Mouse (Mus musculus) urinary bladder, postnatal 36 days (tissue): ENCODE results near the gene Lrrc49.

ENCODE experiments used
- DNase-seq, 2 experiments: peaks; one replicate each; pipeline ENCODE4 v3.0.0; 2022; ENCODE audit warnings: low spot score in 2 of 2, mixed read lengths in 1 of 2

The Lrrc49 gene

DNA sequence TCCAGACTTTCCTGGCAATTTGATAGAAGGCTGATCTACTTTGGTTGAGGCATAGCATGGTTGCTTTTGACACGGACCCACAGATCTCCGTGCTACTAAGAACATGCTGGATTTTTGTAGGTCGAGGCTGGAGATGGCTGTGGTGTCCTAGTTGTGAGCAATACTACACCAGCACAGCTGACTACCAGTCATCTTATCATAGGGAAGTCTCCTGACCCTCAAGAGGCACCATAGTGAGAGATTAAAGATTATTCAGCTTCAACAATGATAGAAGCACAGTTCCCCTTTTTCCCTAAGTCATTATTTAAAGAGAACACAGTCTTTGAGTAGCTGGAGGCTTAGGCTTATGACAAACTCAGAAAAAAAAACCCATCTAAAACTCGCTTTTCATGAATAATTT lies 87.7 kb downstream of the Lrrc49 start:
- no peak for DNase-seq

DNA sequence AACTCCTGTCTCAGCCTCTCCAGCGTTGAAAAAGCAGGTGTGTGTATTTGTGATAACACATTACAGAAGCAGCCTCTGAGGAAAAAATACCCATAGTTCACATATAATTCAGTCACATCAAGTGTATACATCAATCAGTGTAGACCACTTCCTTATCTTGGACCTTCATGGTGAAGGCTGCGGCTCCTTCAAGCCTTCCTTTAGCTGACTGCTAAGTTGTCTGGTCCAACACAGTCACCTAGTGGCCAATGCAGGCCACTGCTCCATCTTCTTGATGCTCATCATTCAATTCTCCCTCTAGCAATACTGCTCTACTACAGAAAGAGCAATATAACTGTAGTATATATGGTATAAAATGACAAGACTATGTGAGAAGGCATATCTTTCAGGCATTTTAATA lies 88.5 kb downstream of the Lrrc49 start:
- peak in 1 of 2 experiments; percentile 13 for DNase-seq

DNA sequence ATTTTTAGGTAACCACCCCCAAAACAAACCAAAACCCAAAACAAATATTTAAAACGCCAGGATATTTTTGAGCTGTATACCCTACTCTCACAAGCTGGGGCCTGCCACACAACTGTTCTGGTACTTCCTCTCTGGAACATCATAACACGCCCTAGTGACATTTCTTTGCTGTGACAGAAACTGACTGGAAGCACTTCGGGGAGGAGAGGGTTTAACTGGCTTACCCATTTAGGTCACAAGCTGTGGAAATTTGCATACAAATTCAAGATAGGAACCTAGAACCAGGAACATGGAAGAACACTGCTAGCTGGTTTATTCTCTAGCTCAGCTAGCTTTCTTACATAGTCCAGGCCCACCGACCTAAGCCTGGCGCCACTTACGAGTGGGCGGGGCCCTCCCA lies 92.6 kb downstream of the Lrrc49 start:
- DNase-seq, result no peak

DNA sequence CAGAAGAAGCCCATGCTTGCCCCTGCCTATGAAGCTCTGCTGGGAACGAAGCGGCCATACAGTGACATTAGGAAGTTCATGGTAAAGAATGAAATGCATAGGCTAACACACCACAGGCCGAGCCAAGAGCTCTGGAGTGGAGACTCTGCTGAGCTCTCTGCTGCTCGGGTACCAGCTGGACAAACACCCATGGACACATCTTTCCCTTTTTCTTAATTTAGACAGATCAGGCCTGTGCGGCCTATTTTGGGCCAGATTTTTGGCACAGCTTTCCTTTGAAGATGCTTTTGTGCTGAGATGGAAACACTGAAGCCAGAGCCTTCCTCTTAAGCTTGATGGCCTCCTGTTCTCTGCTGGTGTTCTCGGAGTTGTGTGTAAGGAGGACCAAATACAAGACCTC lies 95.0 kb downstream of the Lrrc49 start:
- no peak for DNase-seq

DNA sequence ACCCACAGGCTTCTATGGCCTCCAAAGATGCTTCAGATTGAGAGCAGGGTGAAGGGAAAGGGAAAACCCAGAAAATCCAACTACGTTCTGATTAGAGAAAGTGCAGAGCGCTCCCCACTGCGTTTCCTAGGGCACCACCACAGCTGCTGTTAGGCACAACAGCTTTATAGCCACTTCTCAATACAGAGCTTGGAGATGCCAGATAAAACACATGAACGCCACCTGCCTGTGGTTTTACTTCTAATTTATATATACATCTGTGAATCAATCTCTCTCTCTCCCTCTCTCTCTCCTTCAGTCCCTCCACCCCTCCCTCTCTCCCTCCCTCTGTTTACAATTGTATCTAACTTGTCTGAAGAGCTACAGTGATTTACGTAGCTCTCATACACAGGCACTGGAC lies 95.6 kb downstream of the Lrrc49 start:
- DNase-seq, result no peak

DNA sequence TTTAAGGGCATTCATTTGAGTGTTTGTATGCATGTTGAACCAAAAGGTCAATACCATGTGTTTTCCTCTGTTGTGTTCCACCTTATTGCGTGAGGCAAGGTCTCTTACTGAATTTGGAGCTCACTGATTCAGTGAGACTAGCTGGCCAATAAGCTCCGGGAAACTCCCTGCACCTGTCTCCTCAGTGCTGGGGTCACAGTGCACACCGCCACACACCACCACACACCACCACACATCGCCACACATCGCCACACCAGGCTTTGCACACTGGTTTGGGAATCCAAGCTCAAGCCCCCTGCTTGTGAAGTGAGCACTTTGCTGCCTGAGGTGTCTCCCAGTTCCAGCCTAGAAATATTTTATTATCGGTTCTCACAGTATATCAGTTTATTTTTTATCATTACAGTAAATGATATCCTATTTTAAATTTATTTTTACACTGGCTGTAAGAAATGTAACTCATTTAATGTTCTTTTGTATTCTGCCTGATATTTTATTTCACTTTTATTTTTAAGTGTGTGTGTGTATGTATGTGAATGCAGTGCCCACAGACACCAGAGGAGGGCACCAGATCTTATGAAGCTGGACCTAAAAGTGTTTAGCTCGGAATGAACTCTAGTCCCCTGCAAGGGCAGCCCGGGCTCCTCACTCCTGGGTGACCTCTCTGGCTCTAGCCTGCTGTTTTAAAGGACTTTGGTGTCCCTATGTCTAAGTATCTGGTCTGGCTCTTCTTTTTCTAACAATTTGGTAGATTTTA lies 96.9 kb downstream of the Lrrc49 start:
- DNase-seq, result no peak

DNA sequence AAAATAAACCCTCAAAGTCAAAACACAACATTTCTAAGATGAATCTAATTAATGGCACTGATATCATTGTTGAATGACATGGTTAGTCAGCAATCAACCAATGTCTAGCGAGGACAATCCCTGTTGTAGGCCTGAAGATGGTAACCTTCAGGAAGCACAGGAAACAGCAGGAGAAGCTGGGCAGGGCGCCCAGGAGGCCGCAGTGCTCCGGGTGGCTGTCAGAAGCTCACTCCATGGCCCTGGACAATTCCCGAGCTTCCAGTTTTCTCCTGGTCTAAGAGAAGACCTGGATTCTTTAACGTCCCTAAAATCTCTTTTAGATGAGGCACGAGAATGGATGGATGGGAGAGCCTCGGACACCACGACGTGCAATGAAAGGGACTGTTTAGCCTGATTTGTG lies 99.0 kb downstream of the Lrrc49 start:
- DNase-seq, result no peak

DNA sequence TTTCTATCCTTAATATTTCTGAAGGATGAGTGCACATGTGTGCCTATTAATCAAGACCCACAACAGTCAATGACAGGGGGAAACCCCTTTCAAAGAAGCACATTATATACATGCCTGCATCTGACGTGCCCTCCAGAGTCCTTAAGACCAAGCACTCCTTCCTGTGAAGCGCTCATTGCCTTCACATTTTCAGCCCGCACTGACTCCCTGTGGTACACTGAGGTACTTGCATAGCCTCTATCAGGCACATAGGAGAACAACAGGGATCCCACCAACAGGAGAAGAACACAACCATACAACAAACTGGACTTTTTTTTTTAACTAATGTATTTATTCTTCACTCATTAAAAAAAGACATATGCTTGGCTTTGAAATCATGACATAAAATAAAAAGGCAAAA lies 101.0 kb downstream of the Lrrc49 start:
- no peak for DNase-seq

DNA sequence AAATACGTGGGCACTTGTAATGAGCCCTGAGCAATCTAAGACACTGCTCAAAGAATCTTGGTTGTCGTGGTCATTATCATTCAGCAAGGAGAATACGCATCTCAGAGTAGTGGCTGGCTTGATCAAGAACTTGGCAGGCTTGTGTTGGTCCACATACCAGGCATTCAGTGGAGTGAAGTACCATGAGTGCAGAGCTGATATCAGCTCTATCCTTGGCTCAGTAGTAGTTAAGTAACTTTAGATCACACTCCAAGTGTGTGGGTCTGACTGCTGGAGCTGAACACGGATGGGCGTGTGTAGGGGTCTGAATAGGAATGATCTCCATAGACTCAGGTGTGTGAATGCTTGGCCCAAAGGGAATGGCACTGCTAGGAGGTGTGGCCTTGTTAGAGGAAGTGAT lies 102.8 kb downstream of the Lrrc49 start:
- DNase-seq, result no peak

DNA sequence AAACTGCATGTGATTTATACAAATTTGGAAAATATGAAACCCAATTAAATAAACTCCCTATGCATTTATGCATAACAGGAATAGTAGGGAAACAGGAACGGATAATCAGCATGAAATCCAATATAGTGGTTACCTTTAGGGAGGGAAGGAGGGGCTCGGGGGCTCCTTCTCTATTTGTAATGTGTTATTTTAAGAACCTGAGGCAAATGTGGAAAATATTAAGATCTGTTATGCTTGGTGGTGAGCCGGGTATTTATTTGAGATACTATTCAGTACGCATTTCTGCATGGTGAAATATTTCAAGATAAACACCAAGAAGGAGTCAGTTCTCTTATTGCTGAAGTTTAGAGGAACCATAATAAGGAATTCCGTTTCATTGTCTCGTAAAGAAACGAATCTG lies 105.4 kb downstream of the Lrrc49 start:
- DNase-seq, result no peak

DNA sequence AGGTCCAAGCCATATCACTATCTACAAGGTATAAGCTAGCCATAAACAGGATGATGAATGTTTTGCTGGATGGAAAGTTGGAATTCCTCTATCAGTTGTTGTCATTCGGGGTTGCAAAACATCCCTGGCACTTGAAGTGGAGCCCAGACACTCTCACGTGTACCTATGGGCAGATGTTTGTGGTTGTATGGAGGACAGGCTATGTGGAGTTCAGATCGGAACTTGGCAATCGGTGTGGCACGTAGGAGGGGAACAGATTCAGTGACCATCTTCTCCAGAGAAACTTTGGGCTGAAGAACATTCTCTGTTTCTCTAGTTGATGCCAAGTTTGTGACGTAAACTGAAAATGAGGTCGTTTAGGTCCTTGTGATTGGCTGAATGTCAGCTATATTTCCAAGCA lies 114.9 kb downstream of the Lrrc49 start:
- DNase-seq, result no peak

DNA sequence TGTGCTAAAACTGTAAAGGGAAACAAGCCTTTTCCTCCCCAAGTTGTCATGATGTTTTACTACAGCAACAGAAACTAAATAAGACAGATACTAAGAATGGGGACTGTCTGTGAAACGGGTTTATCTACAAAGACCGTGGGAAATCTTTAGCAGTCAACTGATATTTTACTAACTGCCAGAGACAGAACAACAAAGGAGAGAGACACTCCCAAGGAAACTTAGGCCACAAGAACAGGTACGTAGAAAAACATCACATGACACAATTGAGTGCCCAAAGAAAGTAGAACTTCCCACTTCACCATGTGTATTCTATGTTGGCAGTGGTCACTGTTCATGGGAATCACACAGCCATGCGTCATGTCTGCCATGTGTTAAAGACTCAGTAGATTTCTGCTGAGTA lies 116.2 kb downstream of the Lrrc49 start:
- DNase-seq, result no peak

DNA sequence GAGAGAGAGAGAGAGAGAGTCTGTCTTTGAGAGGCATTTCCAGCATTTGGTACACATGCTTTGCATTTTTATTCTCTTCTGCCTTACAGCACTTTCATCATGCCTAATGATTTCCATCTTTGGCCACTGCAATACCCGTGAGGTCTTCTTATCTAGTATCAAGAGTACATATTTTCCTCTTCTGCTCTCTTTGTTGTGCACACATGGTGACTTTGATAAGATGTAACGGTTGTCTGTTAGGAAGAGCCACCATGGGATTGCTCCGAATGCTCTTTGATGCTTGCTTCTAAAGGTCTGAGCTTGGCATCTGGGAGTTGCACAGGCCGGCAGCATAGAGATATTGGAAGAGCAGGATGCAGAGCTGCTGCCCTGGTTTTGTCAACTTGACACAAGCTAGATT lies 116.9 kb downstream of the Lrrc49 start:
- DNase-seq, result no peak

DNA sequence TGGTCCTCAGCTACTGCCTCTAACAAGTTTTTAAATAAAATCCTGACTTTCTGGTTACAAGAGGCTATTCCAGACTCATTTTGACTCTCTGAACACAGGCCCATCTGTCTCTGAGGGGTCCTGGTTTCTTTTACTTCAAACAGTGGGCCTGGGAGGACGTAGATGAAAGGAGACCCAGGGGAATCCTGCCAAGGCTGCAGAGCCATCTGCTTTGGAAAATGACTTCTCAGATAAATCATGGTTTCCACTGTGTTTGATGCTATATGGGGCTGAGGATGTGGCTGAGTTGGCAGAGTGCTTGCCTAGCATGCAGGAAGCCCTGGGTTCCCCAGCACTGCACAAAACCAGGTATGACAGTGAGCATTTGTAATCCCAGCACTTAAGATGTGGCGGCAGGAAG lies 118.6 kb downstream of the Lrrc49 start:
- DNase-seq, result no peak

DNA sequence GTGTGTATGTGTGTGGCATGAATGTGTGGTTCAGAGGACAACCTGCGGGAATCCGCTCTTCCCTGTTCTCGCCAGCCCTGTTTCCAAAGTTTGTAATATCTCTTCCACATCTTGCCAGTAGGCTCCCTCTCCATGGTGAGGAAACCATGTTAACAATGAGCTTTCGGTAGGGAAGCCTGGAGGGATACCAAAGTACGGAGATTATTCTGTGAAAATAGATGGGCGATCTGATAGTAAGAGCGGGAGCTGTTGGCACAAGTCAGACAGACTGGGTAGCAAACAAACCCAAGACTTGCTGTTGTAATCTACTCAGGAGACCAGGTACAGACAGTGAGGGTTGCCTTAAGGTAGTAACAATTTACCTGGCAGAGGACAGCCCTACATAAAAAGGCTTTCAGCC lies 124.1 kb downstream of the Lrrc49 start:
- no peak for DNase-seq

DNA sequence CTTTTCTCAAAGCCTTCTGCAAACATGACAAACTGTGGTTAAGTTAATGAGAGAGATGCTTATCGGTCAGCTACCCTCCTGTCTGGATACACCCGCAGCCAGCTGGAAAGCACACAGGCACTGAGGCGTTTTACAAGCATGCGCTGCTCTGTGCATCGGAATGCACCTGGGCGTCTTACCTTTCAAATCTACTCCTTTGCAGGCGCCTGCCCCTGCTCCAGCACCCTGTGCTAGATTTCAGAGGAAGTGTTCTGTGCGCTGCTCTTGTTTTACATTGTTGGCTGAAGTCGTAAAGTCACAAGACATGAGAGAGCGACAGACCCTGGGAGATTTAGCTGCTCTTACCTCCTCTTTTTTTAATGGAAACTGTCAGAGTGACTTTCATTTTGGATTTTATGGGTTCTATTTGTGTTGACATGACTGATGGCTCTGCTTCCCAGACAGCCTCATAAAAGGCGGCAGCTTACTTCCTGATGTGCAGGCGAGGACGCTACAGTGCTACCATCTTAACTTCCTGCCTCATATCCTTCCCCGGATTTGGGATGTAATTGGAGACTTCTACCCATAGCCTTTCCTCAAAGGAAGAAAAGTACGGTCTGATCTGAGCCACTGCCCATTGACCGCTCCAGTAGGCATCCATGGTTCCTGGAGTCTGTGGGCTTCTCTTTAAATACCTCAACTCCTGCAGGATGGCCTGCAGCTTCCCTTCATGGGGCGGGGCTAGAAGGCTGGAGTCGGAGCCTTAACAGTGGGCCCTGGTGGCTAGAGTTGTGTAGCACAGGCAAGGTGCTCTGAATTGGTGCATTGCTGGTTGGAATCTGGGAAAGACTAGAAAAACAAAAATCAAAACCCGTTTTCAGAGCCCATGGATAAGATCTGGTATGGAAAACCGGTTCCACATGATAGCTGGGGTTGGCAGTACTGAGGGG lies 125.3 kb downstream of the Lrrc49 start:
- DNase-seq, result no peak

DNA sequence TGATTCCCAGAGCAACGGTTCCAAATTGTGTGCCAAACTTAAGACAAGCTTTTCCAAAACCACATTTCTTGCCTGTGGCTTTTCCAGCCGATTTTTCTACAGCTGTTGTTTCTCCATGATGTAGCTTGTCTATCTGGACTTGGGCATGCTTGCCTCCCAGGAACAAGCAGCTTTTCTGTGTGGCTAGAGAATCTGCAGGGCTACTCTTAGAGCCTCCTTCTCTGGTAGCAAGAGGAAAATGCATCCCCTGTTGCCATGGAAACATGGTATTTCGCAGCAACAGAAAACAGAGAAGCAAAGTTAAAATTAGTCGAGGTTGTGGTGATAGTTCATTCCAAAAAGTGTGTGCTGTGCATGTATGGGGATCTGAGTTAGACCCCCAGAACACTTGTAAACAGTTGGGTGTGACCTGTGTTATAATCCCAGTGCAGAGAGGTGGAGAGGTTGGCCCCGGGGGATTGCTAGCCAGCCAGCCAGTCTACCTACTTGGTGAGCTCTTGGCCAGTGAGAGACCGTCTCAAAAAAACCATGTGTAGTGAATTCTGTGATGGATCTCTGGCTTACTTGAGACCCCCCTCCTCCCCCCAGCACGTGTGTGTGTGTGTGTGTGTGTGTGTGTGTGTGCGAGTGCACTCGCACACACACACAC lies 126.2 kb downstream of the Lrrc49 start:
- no peak for DNase-seq

DNA sequence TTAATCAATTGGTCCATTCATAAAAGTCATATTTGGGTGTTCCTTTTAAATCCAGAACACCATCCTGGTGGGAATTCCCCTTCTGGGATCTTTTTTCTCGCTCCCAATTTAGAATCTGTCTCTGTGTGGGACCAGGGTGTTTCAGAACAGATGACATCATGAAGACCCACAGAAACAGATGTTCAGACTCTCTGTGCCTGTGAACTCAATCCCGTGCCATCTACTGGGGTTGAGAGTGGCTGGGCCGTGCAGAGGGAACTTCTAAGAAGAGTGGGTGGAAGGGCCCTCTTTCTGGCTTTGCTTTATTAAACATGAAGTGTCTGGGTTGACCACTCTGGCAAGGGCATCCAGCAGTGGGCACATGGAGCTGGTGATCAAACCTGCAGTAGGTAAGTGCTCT lies 129.5 kb downstream of the Lrrc49 start:
- DNase-seq, result no peak

DNA sequence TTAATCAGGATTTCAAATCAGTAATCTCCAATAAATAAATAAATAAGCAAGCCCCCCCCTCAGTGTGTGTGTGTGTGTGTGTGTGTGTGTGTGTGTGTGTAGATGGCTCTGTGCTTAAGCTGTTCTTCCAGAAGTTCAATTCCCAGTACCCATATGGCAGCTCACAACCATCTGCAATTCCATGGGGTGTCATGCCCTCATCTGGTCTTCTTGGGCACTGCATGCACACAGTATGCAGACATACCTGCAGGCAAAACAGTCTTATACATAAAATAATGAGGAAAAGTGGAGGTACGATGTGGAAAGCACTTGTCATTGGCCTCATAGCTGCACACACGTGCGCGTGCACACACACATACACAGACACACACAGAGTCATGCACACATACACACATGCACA lies 136.7 kb downstream of the Lrrc49 start:
- DNase-seq, result no peak

DNA sequence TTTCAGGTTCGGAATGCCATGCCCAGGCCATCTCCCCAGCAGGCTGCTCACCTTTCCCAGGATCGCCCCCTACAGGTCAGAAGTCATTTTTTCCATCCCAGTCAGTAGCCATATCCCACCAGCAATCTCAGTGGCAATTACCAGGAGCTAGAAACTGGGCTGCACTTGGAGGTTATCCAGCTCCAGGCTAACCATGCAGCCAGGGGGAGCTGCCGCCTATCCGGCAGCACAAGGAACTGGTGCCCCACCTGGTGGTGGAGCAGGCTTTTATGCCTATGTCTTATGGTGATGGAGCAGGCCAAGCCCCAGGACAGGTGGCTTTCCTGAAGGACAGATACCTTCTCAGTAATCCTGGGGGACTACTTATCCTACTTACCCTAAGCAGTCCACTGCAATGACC lies 139.8 kb downstream of the Lrrc49 start:
- peak; percentile 52 to 58 for DNase-seq

DNA sequence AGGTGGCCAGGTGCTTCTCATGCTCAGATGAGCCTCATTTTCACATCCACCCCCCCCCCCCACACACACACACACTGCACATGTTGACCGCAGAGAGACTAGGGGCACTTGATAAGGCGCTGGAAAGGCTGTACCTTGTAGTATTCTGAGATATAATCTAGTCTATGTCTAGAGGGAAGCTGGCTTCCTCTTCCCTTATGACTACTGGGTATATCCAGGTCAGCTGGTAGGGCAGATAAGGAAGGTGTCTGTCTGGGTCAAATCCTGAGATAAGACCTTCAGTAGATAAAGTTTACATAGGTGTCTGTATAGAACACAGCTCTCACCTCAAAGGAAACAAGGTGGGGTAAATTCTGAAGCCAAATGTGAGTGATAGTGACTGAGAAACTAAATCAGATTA lies 141.8 kb downstream of the Lrrc49 start:
- DNase-seq, result no peak

DNA sequence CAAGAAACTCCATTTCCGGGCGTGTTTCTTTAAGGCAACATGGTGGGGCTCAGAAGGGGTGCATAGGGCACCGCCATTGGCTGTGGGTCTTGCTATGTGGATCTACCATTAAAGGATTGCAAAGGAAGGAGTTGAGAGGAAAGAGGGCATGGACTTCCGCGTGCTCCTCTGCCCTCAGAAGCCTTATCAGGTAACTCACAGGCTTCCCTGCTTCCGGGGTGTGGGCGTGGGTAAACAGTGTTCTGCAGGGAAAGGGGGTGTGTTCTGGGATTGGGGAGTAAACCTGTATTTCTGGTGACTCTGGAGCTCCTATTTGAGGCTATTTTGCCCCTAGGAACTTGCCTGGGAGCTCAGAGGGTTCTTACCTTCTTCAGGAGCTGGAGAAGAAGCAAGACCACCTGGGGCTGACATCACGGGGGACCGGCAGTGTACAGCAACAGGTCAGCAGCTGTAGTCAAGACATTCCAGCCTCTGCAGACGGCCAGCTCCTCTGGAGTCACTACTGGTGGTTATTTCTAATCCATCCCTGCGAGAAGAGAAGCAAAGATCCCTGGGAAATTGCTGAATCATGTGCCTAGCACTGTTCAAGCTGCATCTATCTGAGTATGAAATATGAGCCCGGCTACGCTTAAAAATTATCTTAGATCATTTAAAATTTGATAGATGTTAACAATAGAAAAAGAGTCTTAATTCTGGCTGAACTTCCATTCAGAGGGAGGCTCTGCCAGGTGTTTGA lies 142.4 kb downstream of the Lrrc49 start:
- peak in 1 of 2 experiments; percentile 29 for DNase-seq
